Mouse (Mus musculus): ENCODE results near the gene Stt3b. TPM values are rescaled to one million over a fixed set of nuclear protein-coding genes. Genes with fewer than 3 reads are reported as not detected.

The Stt3b gene
- polyA plus RNA-seq, 1 experiment from 2014 or later, result 72.0 TPM

DNA sequence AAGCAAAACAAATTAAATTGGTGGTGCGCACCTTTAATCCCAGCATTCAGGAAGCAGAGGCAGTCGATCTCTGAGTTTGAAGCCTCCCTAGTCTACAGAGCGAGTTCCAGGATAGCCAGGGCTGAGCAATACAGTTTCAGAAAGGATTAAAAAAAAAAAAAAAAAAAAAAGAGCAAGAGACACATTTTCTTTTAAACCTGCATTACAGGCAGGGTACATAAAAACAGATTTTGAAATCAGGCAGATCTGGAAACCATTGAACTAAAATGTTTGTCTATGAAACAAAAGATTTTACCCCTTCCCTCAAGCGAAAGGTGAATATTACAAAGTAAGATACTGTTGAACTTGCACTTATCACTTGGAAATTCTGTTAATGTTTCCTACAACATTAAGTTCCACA is 6.1 kb downstream of the Stt3b start:
- H3K9ac ChIP-seq (ENCODE audit: low read depth, low read length), result no peak overlapping the region
- H3K9me3 ChIP-seq (replicated peaks; ENCODE audit: low read length), result no peaks in the 10 kb centered on the region
- 63% methylated on average over 4 of the region's 4 CpGs for WGBS
- H3K27ac ChIP-seq, result no peak overlapping the region
- ATAC-seq (replicated peaks; ENCODE audit: low FRiP score, low read depth) (no peak), DNase-seq (ENCODE audit: low spot score) (no peak)
- no peaks in the 10 kb centered on the region for H3K27me3 ChIP-seq (ENCODE audit: insufficient read depth, low read length)
- no peak overlapping the region for H3K4me2 ChIP-seq (ENCODE audit: low read length)
- H3K36me3 ChIP-seq (ENCODE audit: insufficient read depth, low read length), result no peaks in the 10 kb centered on the region
- H3K4me1 ChIP-seq (replicated peaks; ENCODE audit: insufficient read depth, low read length), result peaks cover 18% of the 10 kb centered on the region; the same call in 1 of the 2 replicates
- no peak for TF ChIP-seq CTCF (IDR thresholded peaks at IDR 0.05; ENCODE audit: low read depth)
- H3K4me3 ChIP-seq (replicated peaks; ENCODE audit: low read depth, low read length), result no peak overlapping the region

GRCm38 (mm10) chr9:115301593-115301992 is 8.6 kb downstream of the Stt3b start:
- Histone ChIP-seq H3K27me3 (ENCODE audit: insufficient read depth, low read length) (no peaks in the 10 kb centered on the region), H3K27ac (no peak overlapping the region), H3K9me3 (replicated peaks; ENCODE audit: low read length) (no peaks in the 10 kb centered on the region), H3K4me3 (replicated peaks; ENCODE audit: low read depth, low read length) (no peak overlapping the region), H3K4me1 (replicated peaks; ENCODE audit: insufficient read depth, low read length) (peaks cover 10% of the 10 kb centered on the region; the same call in 1 of the 2 replicates), H3K36me3 (ENCODE audit: insufficient read depth, low read length) (no peaks in the 10 kb centered on the region), H3K9ac (ENCODE audit: low read depth, low read length) (no peak overlapping the region), H3K4me2 (ENCODE audit: low read length) (no peak overlapping the region)
- TF ChIP-seq CTCF (IDR thresholded peaks at IDR 0.05; ENCODE audit: low read depth), result peak; percentile 21; the same call in 1 of the 2 replicates
- DNase-seq (ENCODE audit: low spot score) (no peak), ATAC-seq (replicated peaks; ENCODE audit: low FRiP score, low read depth) (no peak)
- 76% methylated on average over 7 of the region's 7 CpGs for WGBS

- TF ChIP-seq CTCF (IDR thresholded peaks at IDR 0.05; ENCODE audit: low read depth), result no peak
- no peak for ATAC-seq (replicated peaks; ENCODE audit: low FRiP score, low read depth)
- Histone ChIP-seq H3K36me3 (ENCODE audit: insufficient read depth, low read length) (no peaks in the 10 kb centered on the region), H3K4me3 (replicated peaks; ENCODE audit: low read depth, low read length) (no peak overlapping the region), H3K4me1 (replicated peaks; ENCODE audit: insufficient read depth, low read length) (peaks cover 8% of the 10 kb centered on the region; the same call in 1 of the 2 replicates), H3K27ac (no peak overlapping the region), H3K9ac (ENCODE audit: low read depth, low read length) (no peak overlapping the region), H3K9me3 (replicated peaks; ENCODE audit: low read length) (no peaks in the 10 kb centered on the region), H3K27me3 (ENCODE audit: insufficient read depth, low read length) (no peaks in the 10 kb centered on the region), H3K4me2 (ENCODE audit: low read length) (no peak overlapping the region)
- WGBS, result 91% methylated on average over 6 of the region's 6 CpGs
- no peak for DNase-seq (ENCODE audit: low spot score)
Measured at GRCm38 (mm10) chr9:115301002-115301579, 9.1 kb downstream of the Stt3b start.

- Histone ChIP-seq H3K4me3 (replicated peaks; ENCODE audit: low read depth, low read length) (no peak overlapping the region), H3K27ac (no peak overlapping the region), H3K27me3 (ENCODE audit: insufficient read depth, low read length) (no peaks in the 10 kb centered on the region), H3K9ac (ENCODE audit: low read depth, low read length) (no peak overlapping the region), H3K4me2 (ENCODE audit: low read length) (no peak overlapping the region), H3K36me3 (ENCODE audit: insufficient read depth, low read length) (no peaks in the 10 kb centered on the region), H3K9me3 (replicated peaks; ENCODE audit: low read length) (no peaks in the 10 kb centered on the region), H3K4me1 (replicated peaks; ENCODE audit: insufficient read depth, low read length) (peaks cover 10% of the 10 kb centered on the region; the same call in 1 of the 2 replicates)
- 65% methylated on average over 7 of the region's 7 CpGs for WGBS
- DNase-seq (ENCODE audit: low spot score) (no peak), ATAC-seq (replicated peaks; ENCODE audit: low FRiP score, low read depth) (no peak)
- TF ChIP-seq CTCF (IDR thresholded peaks at IDR 0.05; ENCODE audit: low read depth), result no peak
Measured at GRCm38 (mm10) chr9:115296738-115297137, 13.5 kb downstream of the Stt3b start.

GRCm38 (mm10) chr9:115293920-115294594 is 16.2 kb downstream of the Stt3b start:
- no peak overlapping the region for H3K9ac ChIP-seq (ENCODE audit: low read depth, low read length)
- ATAC-seq (replicated peaks; ENCODE audit: low FRiP score, low read depth) (no peak), DNase-seq (ENCODE audit: low spot score) (peak; percentile 65)
- no peaks in the 10 kb centered on the region for H3K27me3 ChIP-seq (ENCODE audit: insufficient read depth, low read length)
- peaks cover 10% of the 10 kb centered on the region; the same call in 1 of the 2 replicates for H3K4me1 ChIP-seq (replicated peaks; ENCODE audit: insufficient read depth, low read length)
- no peaks in the 10 kb centered on the region for H3K36me3 ChIP-seq (ENCODE audit: insufficient read depth, low read length)
- H3K9me3 ChIP-seq (replicated peaks; ENCODE audit: low read length), result no peaks in the 10 kb centered on the region
- peak; percentile 60 for TF ChIP-seq CTCF (IDR thresholded peaks at IDR 0.05; ENCODE audit: low read depth)
- 48% methylated on average over 10 of the region's 10 CpGs for WGBS
- H3K4me2 ChIP-seq (ENCODE audit: low read length), result no peak overlapping the region
- H3K4me3 ChIP-seq (replicated peaks; ENCODE audit: low read depth, low read length), result no peak overlapping the region
- H3K27ac ChIP-seq, result no peak overlapping the region

GRCm38 (mm10) chr9:115287774-115288434 is 22.3 kb downstream of the Stt3b start:
- WGBS, result 72% methylated on average over 6 of the region's 6 CpGs
- ATAC-seq (replicated peaks; ENCODE audit: low FRiP score, low read depth) (no peak), DNase-seq (ENCODE audit: low spot score) (no peak)
- TF ChIP-seq CTCF (IDR thresholded peaks at IDR 0.05; ENCODE audit: low read depth), result no peak
- Histone ChIP-seq H3K9ac (ENCODE audit: low read depth, low read length) (no peak overlapping the region), H3K27me3 (ENCODE audit: insufficient read depth, low read length) (no peaks in the 10 kb centered on the region), H3K27ac (no peak overlapping the region), H3K4me2 (ENCODE audit: low read length) (no peak overlapping the region), H3K4me3 (replicated peaks; ENCODE audit: low read depth, low read length) (no peak overlapping the region), H3K36me3 (ENCODE audit: insufficient read depth, low read length) (no peaks in the 10 kb centered on the region), H3K9me3 (replicated peaks; ENCODE audit: low read length) (no peaks in the 10 kb centered on the region), H3K4me1 (replicated peaks; ENCODE audit: insufficient read depth, low read length) (peaks cover 14% of the 10 kb centered on the region; the same call in 1 of the 2 replicates)
